Mouse (Mus musculus) heart, embryonic 15.5 days (tissue): ENCODE data around the gene Rfx4. TPM values are rescaled to one million over a fixed set of nuclear protein-coding genes. Genes with fewer than 3 reads are reported as not detected.

ENCODE experiments used
- ATAC-seq: fragments of 200-750 bp; cut with Nextera tagmentation; replicated peaks from 2 replicates; pipeline ENCODE4 v1.8.0; 2017; ENCODE audit warnings: low read depth, moderate TSS enrichment; ENCODE audit not compliant: insufficient number of reproducible peaks, insufficient read depth, low FRiP score
- H3K27ac ChIP-seq: fragments of 300-500 bp; sonication (generic); 2 replicates; pipeline ENCODE4 v1.5.1; 2015; ENCODE audit warnings: mild to moderate bottlenecking, inconsistent platforms
- H3K27me3 ChIP-seq: fragments of 300-500 bp; sonication (generic); 2 replicates; pipeline ENCODE4 v1.6.1; 2015; ENCODE audit warnings: inconsistent platforms
- H3K36me3 ChIP-seq: fragments of 300-500 bp; sonication (generic); 2 replicates; pipeline ENCODE4 v1.6.1; 2015; ENCODE audit warnings: mild to moderate bottlenecking, inconsistent platforms
- H3K4me1 ChIP-seq: fragments of 300-500 bp; sonication (generic); replicated peaks from 2 replicates; pipeline ENCODE4 v1.6.1; 2015; ENCODE audit warnings: inconsistent platforms
- H3K4me2 ChIP-seq: fragments of 300-500 bp; sonication (generic); 2 replicates; pipeline ENCODE4 v1.6.1; 2015; ENCODE audit warnings: inconsistent platforms, mild to moderate bottlenecking, moderate library complexity
- H3K4me3 ChIP-seq: fragments of 300-500 bp; sonication (generic); 2 replicates; pipeline ENCODE4 v1.5.1; 2015; ENCODE audit warnings: mild to moderate bottlenecking, inconsistent platforms
- H3K9ac ChIP-seq: fragments of 300-500 bp; sonication (generic); 2 replicates; pipeline ENCODE4 v1.6.1; 2015; ENCODE audit warnings: mild to moderate bottlenecking, inconsistent platforms
- H3K9me3 ChIP-seq: fragments of 300-500 bp; sonication (generic); replicated peaks from 2 replicates; pipeline ENCODE4 v1.6.1; 2016; ENCODE audit warnings: inconsistent platforms
- WGBS: fragments of 180-500 bp; shearing (Covaris S2); methylation state at CpG from one replicate; pipeline ENCODE4 v1.1.7; 2015; ENCODE audit warnings: mixed read lengths; 5-methylcytosine and 5-hydroxymethylcytosine counted together
- polyA plus RNA-seq: library from polyadenylated mRNA; unstranded; fragments of >200 nt; fragmentation: Nextera tagmentation; extraction: Ambion mirVana; gene quantifications from 2 replicates; pipeline ENCODE4 v1.2.1, GENCODE M21; 2015

Gene Rfx4
- polyA plus RNA-seq, 1 experiment from 2014 or later: not detected

DNA sequence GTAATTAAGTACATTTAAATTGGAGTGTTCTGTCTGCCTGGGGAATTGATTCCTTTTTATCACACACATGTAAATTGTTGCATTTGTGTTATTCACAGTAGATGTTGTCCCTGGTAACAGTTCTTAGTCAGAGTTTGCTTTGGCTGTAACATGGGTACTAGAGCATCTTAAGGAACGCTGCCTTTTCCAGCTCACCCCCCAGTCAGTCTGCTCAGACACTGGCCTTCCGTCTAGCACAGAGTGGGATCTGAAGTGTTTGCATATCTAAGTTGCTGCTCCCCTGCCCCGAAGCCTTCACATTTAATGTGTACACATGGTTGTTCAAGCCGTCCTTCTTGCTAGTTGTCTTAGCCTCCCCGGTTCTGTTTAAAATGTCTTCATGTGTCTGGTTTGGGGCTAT, 90.8 kb downstream of the Rfx4 start:
- H3K27ac ChIP-seq: no peak overlapping the region
- H3K9me3 ChIP-seq: no peaks in the 10 kb centered on the region

GRCm38 (mm10) chr10:84851981-84852979, 96.4 kb downstream of the Rfx4 start:
- no peaks in the 10 kb centered on the region for H3K9me3 ChIP-seq
- no peak overlapping the region for H3K4me2 ChIP-seq
- no peaks in the 10 kb centered on the region for H3K36me3 ChIP-seq
- H3K27me3 ChIP-seq: peaks cover 21% of the 10 kb centered on the region
- H3K9ac ChIP-seq: no peak overlapping the region
- peak; percentile 82 for ATAC-seq
- H3K4me1 ChIP-seq: peaks cover 14% of the 10 kb centered on the region
- WGBS: 31% methylated on average over 12 of the region's 12 CpGs
- peak overlapping the region; percentile 51 for H3K27ac ChIP-seq
- no peak overlapping the region for H3K4me3 ChIP-seq

More for the DNA sequence above, 90.8 kb downstream of the Rfx4 start:
- Histone ChIP-seq H3K36me3 (no peaks in the 10 kb centered on the region), H3K4me3 (no peak overlapping the region), H3K27me3 (peaks cover 10% of the 10 kb centered on the region; the same call in 1 of the 2 replicates), H3K4me1 (peaks cover 2% of the 10 kb centered on the region), H3K4me2 (no peak overlapping the region), H3K9ac (no peak overlapping the region)
- 72% methylated on average over 5 of the region's 5 CpGs for WGBS
- no peak for ATAC-seq

- Histone ChIP-seq H3K9ac (no peak overlapping the region), H3K9me3 (no peaks in the 10 kb centered on the region), H3K4me1 (peaks cover 22% of the 10 kb centered on the region), H3K36me3 (no peaks in the 10 kb centered on the region), H3K27ac (no peak overlapping the region), H3K4me2 (no peak overlapping the region), H3K27me3 (peaks cover 31% of the 10 kb centered on the region), H3K4me3 (no peak overlapping the region)
- 84% methylated on average over 8 of the region's 8 CpGs for WGBS
- ATAC-seq: no peak
Measured at GRCm38 (mm10) chr10:84854059-84854458, 98.2 kb downstream of the Rfx4 start.

GRCm38 (mm10) chr10:84855466-84855865, 99.6 kb downstream of the Rfx4 start:
- no peak for ATAC-seq
- peaks cover 42% of the 10 kb centered on the region for H3K27me3 ChIP-seq
- 69% methylated on average over 11 of the region's 11 CpGs for WGBS

GRCm38 (mm10) chr10:84858371-84858770, 102.5 kb downstream of the Rfx4 start:
- 38% methylated on average over 8 of the region's 8 CpGs for WGBS
- H3K4me3 ChIP-seq: no peak overlapping the region
- H3K4me1 ChIP-seq: peaks cover 8% of the 10 kb centered on the region
- H3K27me3 ChIP-seq: peaks cover 58% of the 10 kb centered on the region
- no peak overlapping the region for H3K27ac ChIP-seq
- no peak for ATAC-seq
- H3K9me3 ChIP-seq: no peaks in the 10 kb centered on the region
- H3K4me2 ChIP-seq: no peak overlapping the region
- H3K9ac ChIP-seq: no peak overlapping the region
- no peaks in the 10 kb centered on the region for H3K36me3 ChIP-seq

More at GRCm38 (mm10) chr10:84855466-84855865, 99.6 kb downstream of the Rfx4 start:
- Histone ChIP-seq H3K9ac (no peak overlapping the region), H3K27ac (no peak overlapping the region), H3K9me3 (no peaks in the 10 kb centered on the region), H3K4me2 (no peak overlapping the region), H3K4me1 (peaks cover 22% of the 10 kb centered on the region), H3K4me3 (no peak overlapping the region), H3K36me3 (no peaks in the 10 kb centered on the region)

DNA sequence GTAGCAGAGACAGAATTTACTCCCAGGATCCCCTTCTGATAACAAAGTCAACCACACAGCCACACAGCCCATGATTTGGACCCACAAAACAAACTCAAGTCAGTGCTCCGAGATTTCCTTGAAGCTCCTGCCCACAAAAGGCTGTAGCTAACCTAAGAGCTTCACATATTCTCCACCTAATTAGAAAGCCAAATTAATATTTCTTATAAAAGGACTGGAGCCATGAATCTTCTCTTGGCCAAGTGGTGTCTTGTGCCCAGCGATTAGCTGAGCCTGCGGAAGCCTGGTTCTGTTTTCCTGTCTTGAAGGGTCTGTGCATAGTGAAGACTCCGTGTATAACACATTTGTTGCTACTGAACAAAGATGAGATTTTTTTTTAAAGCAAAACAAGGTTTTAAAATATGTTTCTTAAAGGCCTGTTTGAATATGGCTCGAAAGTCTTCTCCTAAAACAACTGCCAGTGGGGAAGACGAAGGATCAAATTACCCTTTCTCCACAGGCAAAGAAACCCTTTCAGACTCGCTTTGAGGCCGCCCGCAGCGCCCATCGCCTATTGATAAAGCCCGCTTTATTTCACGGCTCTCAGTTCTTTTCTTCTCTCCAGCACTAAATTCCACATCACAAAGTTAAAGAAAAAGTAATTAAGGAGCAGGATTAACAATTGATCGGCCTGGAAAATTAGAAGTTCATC, 103.1 kb downstream of the Rfx4 start:
- peaks cover 8% of the 10 kb centered on the region for H3K4me1 ChIP-seq
- H3K4me3 ChIP-seq: no peak overlapping the region
- no peaks in the 10 kb centered on the region for H3K36me3 ChIP-seq
- no peaks in the 10 kb centered on the region for H3K9me3 ChIP-seq
- H3K9ac ChIP-seq: no peak overlapping the region
- H3K27ac ChIP-seq: no peak overlapping the region
- no peak for ATAC-seq
- WGBS: 27% methylated on average over 14 of the region's 14 CpGs
- peaks cover 61% of the 10 kb centered on the region for H3K27me3 ChIP-seq
- H3K4me2 ChIP-seq: no peak overlapping the region

- ATAC-seq: no peak
- peaks cover 8% of the 10 kb centered on the region for H3K4me1 ChIP-seq
- no peak overlapping the region for H3K9ac ChIP-seq
- no peak overlapping the region for H3K27ac ChIP-seq
- WGBS: 62% methylated on average over 13 of the region's 13 CpGs
- H3K4me2 ChIP-seq: no peak overlapping the region
- no peaks in the 10 kb centered on the region for H3K9me3 ChIP-seq
- H3K27me3 ChIP-seq: peaks cover 56% of the 10 kb centered on the region
- no peak overlapping the region for H3K4me3 ChIP-seq
- H3K36me3 ChIP-seq: no peaks in the 10 kb centered on the region
Measured at GRCm38 (mm10) chr10:84859556-84860380, 103.9 kb downstream of the Rfx4 start.

DNA sequence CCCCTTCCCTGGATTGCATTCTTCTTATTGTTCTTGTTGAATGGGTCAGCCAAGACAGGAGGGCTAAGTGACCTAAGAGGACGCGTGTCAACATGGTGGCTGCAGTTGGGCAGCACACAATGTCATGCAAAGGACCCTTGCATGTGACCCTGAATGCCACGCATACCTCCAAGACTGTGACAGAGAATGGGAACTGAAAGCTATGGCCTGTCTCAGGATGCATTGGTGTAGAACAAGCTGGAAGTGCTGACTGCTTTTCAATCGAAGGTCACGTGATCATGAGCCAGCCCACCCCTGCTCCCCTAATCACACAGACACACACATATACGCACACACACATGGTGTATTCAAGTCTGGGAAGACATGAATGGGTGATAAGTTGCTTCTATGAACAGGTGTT, 107.6 kb downstream of the Rfx4 start:
- Histone ChIP-seq H3K9me3 (no peaks in the 10 kb centered on the region), H3K4me1 (peaks cover 4% of the 10 kb centered on the region; the same call in 1 of the 2 replicates), H3K27me3 (peaks cover 49% of the 10 kb centered on the region), H3K9ac (no peak overlapping the region), H3K36me3 (no peaks in the 10 kb centered on the region), H3K4me3 (no peak overlapping the region), H3K27ac (no peak overlapping the region), H3K4me2 (no peak overlapping the region)
- WGBS: 79% methylated on average over 6 of the region's 6 CpGs
- ATAC-seq: no peak

DNA sequence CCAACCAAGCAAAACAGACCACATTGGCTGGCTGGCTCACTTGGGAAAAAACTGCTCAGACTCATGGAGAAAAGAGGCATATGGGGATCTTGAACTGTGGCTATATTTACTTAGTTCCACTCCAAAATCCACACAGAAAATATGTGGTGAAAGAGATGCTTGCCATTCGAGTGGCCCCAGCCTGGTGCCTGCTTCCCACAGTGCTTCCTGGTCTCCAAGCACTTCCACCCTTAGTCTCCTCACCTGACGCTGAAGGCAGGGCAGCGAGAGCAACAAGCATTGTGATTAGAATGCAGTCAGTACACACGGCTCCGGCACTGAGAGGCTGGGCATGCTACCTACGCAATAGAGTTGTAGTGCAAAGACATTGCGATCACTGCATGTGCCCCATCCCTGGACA, 111.7 kb downstream of the Rfx4 start:
- no peaks in the 10 kb centered on the region for H3K9me3 ChIP-seq
- H3K4me3 ChIP-seq: no peak overlapping the region
- H3K36me3 ChIP-seq: no peaks in the 10 kb centered on the region
- ATAC-seq: no peak
- peaks cover 39% of the 10 kb centered on the region for H3K27me3 ChIP-seq
- WGBS: 81% methylated on average over 7 of the region's 7 CpGs
- no peak overlapping the region for H3K9ac ChIP-seq
- H3K4me2 ChIP-seq: no peak overlapping the region
- H3K27ac ChIP-seq: no peak overlapping the region
- H3K4me1 ChIP-seq: no peaks in the 10 kb centered on the region

GRCm38 (mm10) chr10:84871285-84871684, 115.4 kb downstream of the Rfx4 start:
- Histone ChIP-seq H3K9ac (no peak overlapping the region), H3K4me2 (no peak overlapping the region), H3K36me3 (no peaks in the 10 kb centered on the region), H3K9me3 (no peaks in the 10 kb centered on the region), H3K27ac (no peak overlapping the region), H3K4me1 (no peaks in the 10 kb centered on the region), H3K27me3 (peaks cover 25% of the 10 kb centered on the region), H3K4me3 (no peak overlapping the region)
- 79% methylated on average over 12 of the region's 12 CpGs for WGBS
- ATAC-seq: no peak

DNA sequence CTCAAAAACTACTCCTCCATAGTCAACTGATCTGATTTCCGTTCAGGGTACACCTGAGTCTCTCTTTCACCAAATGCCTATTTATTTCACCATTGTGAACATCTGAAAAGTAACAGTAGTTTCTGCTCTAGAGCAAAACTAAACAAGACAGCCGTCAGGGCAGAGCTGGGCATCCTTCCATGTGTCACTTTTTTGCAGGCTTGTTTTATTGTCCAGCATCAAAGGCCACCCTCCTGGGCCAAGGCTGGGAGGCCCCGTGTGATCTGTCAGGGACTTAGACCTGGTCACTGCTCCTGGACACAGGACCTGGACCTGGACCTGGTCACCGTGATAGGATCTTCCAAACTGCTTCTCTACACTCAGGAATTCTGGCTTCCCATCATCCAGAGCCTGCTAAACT, 116.1 kb downstream of the Rfx4 start:
- no peaks in the 10 kb centered on the region for H3K4me1 ChIP-seq
- no peaks in the 10 kb centered on the region for H3K36me3 ChIP-seq
- H3K4me3 ChIP-seq: no peak overlapping the region
- no peak overlapping the region for H3K4me2 ChIP-seq
- peaks cover 21% of the 10 kb centered on the region for H3K27me3 ChIP-seq
- no peak overlapping the region for H3K9ac ChIP-seq
- H3K9me3 ChIP-seq: no peaks in the 10 kb centered on the region
- WGBS: 70% methylated on average over 4 of the region's 4 CpGs
- H3K27ac ChIP-seq: no peak overlapping the region
- no peak for ATAC-seq
